Mouse (Mus musculus) brain, adult 2 months (tissue): ENCODE results near the gene 1700017B05Rik.

Experiments used
- DNase-seq: peaks from one replicate; pipeline ENCODE4 v3.0.0; 2011; ENCODE audit warnings: low read depth, low spot score

Gene 1700017B05Rik

GRCm38 (mm10) chr9:57272902-57273804, 10.7 kb upstream of the 1700017B05Rik start:
- no peak for DNase-seq

- no peak for DNase-seq
Observed at GRCm38 (mm10) chr9:57271837-57272562, 9.6 kb upstream of the 1700017B05Rik start.

- DNase-seq = peak; percentile 68
Observed at GRCm38 (mm10) chr9:57271081-57271480, 8.7 kb upstream of the 1700017B05Rik start.

- DNase-seq = peak; percentile 33
Observed at GRCm38 (mm10) chr9:57270399-57270798, 8.0 kb upstream of the 1700017B05Rik start.

- no peak for DNase-seq
Observed at GRCm38 (mm10) chr9:57269384-57269783, 7.0 kb upstream of the 1700017B05Rik start.

GRCm38 (mm10) chr9:57268575-57268974, 6.2 kb upstream of the 1700017B05Rik start:
- DNase-seq = no peak

- no peak for DNase-seq
Observed at GRCm38 (mm10) chr9:57268078-57268477, 5.7 kb upstream of the 1700017B05Rik start.

GRCm38 (mm10) chr9:57267421-57267820, 5.0 kb upstream of the 1700017B05Rik start:
- DNase-seq = no peak

- DNase-seq = no peak
Observed at GRCm38 (mm10) chr9:57265125-57265524, 2.7 kb upstream of the 1700017B05Rik start.

GRCm38 (mm10) chr9:57262795-57263684, 628 bp upstream of the 1700017B05Rik start:
- no peak for DNase-seq

GRCm38 (mm10) chr9:57261516-57261912, 898 bp downstream of the 1700017B05Rik start:
- peak; percentile 46 for DNase-seq

- DNase-seq = no peak
Observed at GRCm38 (mm10) chr9:57260940-57261339, 1.5 kb downstream of the 1700017B05Rik start.

GRCm38 (mm10) chr9:57259736-57260135, 2.7 kb downstream of the 1700017B05Rik start:
- peak; percentile 96 for DNase-seq

GRCm38 (mm10) chr9:57257627-57258026, 4.8 kb downstream of the 1700017B05Rik start:
- DNase-seq = no peak

- no peak for DNase-seq
Observed at GRCm38 (mm10) chr9:57256861-57257260, 5.6 kb downstream of the 1700017B05Rik start.

- DNase-seq = no peak
Observed at GRCm38 (mm10) chr9:57256309-57256708, 6.1 kb downstream of the 1700017B05Rik start.

GRCm38 (mm10) chr9:57254823-57255495, 7.5 kb downstream of the 1700017B05Rik start:
- no peak for DNase-seq

GRCm38 (mm10) chr9:57254061-57254460, 8.4 kb downstream of the 1700017B05Rik start:
- no peak for DNase-seq

- DNase-seq = no peak
Observed at GRCm38 (mm10) chr9:57251139-57251538, 11.3 kb downstream of the 1700017B05Rik start.

- no peak for DNase-seq
Observed at GRCm38 (mm10) chr9:57250026-57250425, 12.4 kb downstream of the 1700017B05Rik start.
